ENCODE assay signal across 8 mouse cellular contexts in genomic region chr11:117810401-117811046, GRCm38 (mm10). TPM values are rescaled to one million over a fixed set of nuclear protein-coding genes. Genes with fewer than 3 reads are reported as not detected.
A peak's percentile ranks its signal among the peaks of the same experiment; 100 is the strongest.
DNase-seq lines count a peak whose midpoint lies in the region; ATAC-seq and TF ChIP-seq lines count a peak whose summit lies in the region.

No protein-coding gene starts in this region.

- no peaks in the 10 kb centered on the region for H3K27me3 ChIP-seq in embryonic facial prominence, embryonic 13.5 days
- no peaks in the 10 kb centered on the region for H3K27me3 ChIP-seq in liver, embryonic 14.5 days (ENCODE audit: control insufficient read depth, insufficient read depth, low read length)
- H3K27me3 ChIP-seq in splenic B cell, adult 2 months (ENCODE audit: control insufficient read depth, insufficient read depth, low read length, poor library complexity, severe bottlenecking) = no peaks in the 10 kb centered on the region

- under 1% methylated on average over 21 of the region's 21 CpGs for WGBS in embryonic facial prominence, embryonic 13.5 days
- under 1% methylated on average over 21 of the region's 21 CpGs for WGBS in liver, embryonic 14.5 days (ENCODE audit: insufficient replicate concordance)

- H3K36me3 ChIP-seq in embryonic facial prominence, embryonic 13.5 days = peaks cover 38% of the 10 kb centered on the region
- peaks cover 62% of the 10 kb centered on the region for H3K36me3 ChIP-seq in liver, embryonic 14.5 days (replicated peaks; ENCODE audit: control insufficient read depth, insufficient read depth, low read depth)
- H3K36me3 ChIP-seq in splenic B cell, adult 2 months (ENCODE audit: control insufficient read depth, insufficient read depth, low read length, poor library complexity, severe bottlenecking) = peaks cover 8% of the 10 kb centered on the region

- peak overlapping the region; percentile 86 for H3K4me3 ChIP-seq in embryonic facial prominence, embryonic 13.5 days
- peak overlapping the region; percentile 70 to 72 for H3K4me3 ChIP-seq in liver, embryonic 14.5 days (ENCODE audit: insufficient read depth in 1 of 2, low read depth in 2 of 2, low read length in 2 of 2)

- H3K27ac ChIP-seq in embryonic facial prominence, embryonic 13.5 days = peak overlapping the region; percentile 71
- peak overlapping the region; percentile 77 for H3K27ac ChIP-seq in liver, embryonic 14.5 days

- H3K9me3 ChIP-seq in embryonic facial prominence, embryonic 13.5 days = no peaks in the 10 kb centered on the region
- H3K9me3 ChIP-seq in liver, embryonic 14.5 days (ENCODE audit: control insufficient read depth, low read length) = no peaks in the 10 kb centered on the region

- H3K4me2 ChIP-seq in embryonic facial prominence, embryonic 13.5 days = peak overlapping the region; percentile 100
- peak overlapping the region; percentile 84 for H3K4me2 ChIP-seq in liver, embryonic 14.5 days (ENCODE audit: low read depth)

- peak overlapping the region; percentile 77 for H3K9ac ChIP-seq in embryonic facial prominence, embryonic 13.5 days
- H3K9ac ChIP-seq in liver, embryonic 14.5 days (replicated peaks) = peak overlapping the region; percentile 94

- ATAC-seq in embryonic facial prominence, embryonic 13.5 days (ENCODE audit: insufficient number of reproducible peaks, insufficient read depth, low FRiP score, low TSS enrichment, low read depth) = peak; percentile 57
- ATAC-seq in liver, embryonic 14.5 days (ENCODE audit: insufficient read depth) = peak; percentile 72

- TF ChIP-seq CTCF in liver, embryonic 14.5 days (IDR thresholded peaks at IDR 0.05; ENCODE audit: low read depth) = peak; percentile 78

- TF ChIP-seq EP300 in liver, embryonic 14.5 days (IDR thresholded peaks at IDR 0.05; ENCODE audit: low read depth) = no peak

- H3K4me1 ChIP-seq in embryonic facial prominence, embryonic 13.5 days = peaks cover 24% of the 10 kb centered on the region
- H3K4me1 ChIP-seq in liver, embryonic 14.5 days (replicated peaks; ENCODE audit: control insufficient read depth in 2 of 2, insufficient read depth in 2 of 2, low read length in 1 of 2) = peaks cover 13 to 17% of the 10 kb centered on the region in 2 experiments

- peak; percentile 66 to 68 for DNase-seq in left cerebral cortex, adult 18-20 months (ENCODE audit: low spot score in 2 of 2)
- no peak for DNase-seq in left cerebral cortex, adult 11 months (ENCODE audit: low spot score)
- peak; percentile 83 to 87 for DNase-seq in heart, adult 9 months (ENCODE audit: low spot score in 2 of 2)
- peak; percentile 94 for DNase-seq in kidney, adult 9 months
- peak in 2 of 3 experiments; percentile 72 to 80 for DNase-seq in liver, embryonic 14.5 days (ENCODE audit: low read depth in 3 of 3, low spot score in 3 of 3)
- DNase-seq in natural killer cell, adult 2 months (ENCODE audit: low spot score in 2 of 2) = peak; percentile 68 to 73
- DNase-seq in splenic B cell, adult 2 months (ENCODE audit: low read depth, low spot score) = peak; percentile 85

RNA-seq across cellular contexts. Expression of gene Gm20708, which starts 1.1 kb away (rescaled TPM):
- total RNA-seq in left cerebral cortex, adult 18-20 months (2021) = 1 to 10 TPM in 1 of 2 experiments, under 1 TPM in 1; 0.86 to 2.6 TPM
- polyA plus RNA-seq in embryonic facial prominence, embryonic 13.5 days (2015; fragmentation: Nextera tagmentation; extraction: Ambion mirVana) = 0.66 and 0.99 TPM in 2 replicates
- 0.03 and 0.08 TPM in 2 replicates for polyA plus RNA-seq in liver, embryonic 14.5 days (2012; rRNA removed)
- polyA plus RNA-seq in liver, embryonic 14.5 days (2014; fragmentation: Nextera tagmentation; extraction: Ambion mirVana) = 0.10 and 0.28 TPM in 2 replicates

RNA-seq across cellular contexts. Expression of gene Syngr2, which starts 1.1 kb away (rescaled TPM):
- total RNA-seq in left cerebral cortex, adult 18-20 months (2021) = 10 to 100 TPM in 1 of 2 experiments, 1 to 10 TPM in 1; 9.3 to 15.8 TPM
- polyA plus RNA-seq in embryonic facial prominence, embryonic 13.5 days (2015; fragmentation: Nextera tagmentation; extraction: Ambion mirVana) = 41.4 and 43.4 TPM in 2 replicates
- polyA plus RNA-seq in liver, embryonic 14.5 days (2012; rRNA removed) = 36.5 and 48.8 TPM in 2 replicates
- polyA plus RNA-seq in liver, embryonic 14.5 days (2014; fragmentation: Nextera tagmentation; extraction: Ambion mirVana) = 48.6 and 50.4 TPM in 2 replicates

RNA-seq across cellular contexts. Expression of gene 6030468B19Rik, which starts 13.1 kb away (rescaled TPM):
- total RNA-seq in left cerebral cortex, adult 18-20 months (2021) = not detected
- polyA plus RNA-seq in embryonic facial prominence, embryonic 13.5 days (2015; fragmentation: Nextera tagmentation; extraction: Ambion mirVana) = 0.50 TPM in 1 of 2 replicates, not detected in the other
- polyA plus RNA-seq in liver, embryonic 14.5 days (2012; rRNA removed) = 104 and 133 TPM in 2 replicates
- polyA plus RNA-seq in liver, embryonic 14.5 days (2014; fragmentation: Nextera tagmentation; extraction: Ambion mirVana) = 67.1 and 78.0 TPM in 2 replicates

RNA-seq across cellular contexts. Expression of gene Afmid, which starts 15.2 kb away (rescaled TPM):
- total RNA-seq in left cerebral cortex, adult 18-20 months (2021) = 1 to 10 TPM; 4.1 to 6.3 TPM
- polyA plus RNA-seq in embryonic facial prominence, embryonic 13.5 days (2015; fragmentation: Nextera tagmentation; extraction: Ambion mirVana) = 4.2 and 5.1 TPM in 2 replicates
- 7.1 and 7.6 TPM in 2 replicates for polyA plus RNA-seq in liver, embryonic 14.5 days (2012; rRNA removed)
- 7.5 and 9.8 TPM in 2 replicates for polyA plus RNA-seq in liver, embryonic 14.5 days (2014; fragmentation: Nextera tagmentation; extraction: Ambion mirVana)

RNA-seq across cellular contexts. Expression of gene Tk1, which starts 15.4 kb away (rescaled TPM):
- total RNA-seq in left cerebral cortex, adult 18-20 months (2021) = under 1 TPM; 0.84 to 0.98 TPM
- polyA plus RNA-seq in embryonic facial prominence, embryonic 13.5 days (2015; fragmentation: Nextera tagmentation; extraction: Ambion mirVana) = 143 and 150 TPM in 2 replicates
- 122 and 136 TPM in 2 replicates for polyA plus RNA-seq in liver, embryonic 14.5 days (2012; rRNA removed)
- 135 and 144 TPM in 2 replicates for polyA plus RNA-seq in liver, embryonic 14.5 days (2014; fragmentation: Nextera tagmentation; extraction: Ambion mirVana)

Comparison
In these comparisons a context has a peak if more than half of its experiments do, and no peak if none do; other contexts are left out.
1. RNA of gene 6030468B19Rik, which starts 13.1 kb away (polyA plus RNA-seq): 67.1 to 133 TPM in liver, embryonic 14.5 days; 0.50 TPM in embryonic facial prominence, embryonic 13.5 days; every median in the first group is over 10 times any median in the second.